Mouse (Mus musculus): Measurements from ENCODE around the gene Odc1. TPM values are rescaled to one million over a fixed set of nuclear protein-coding genes. Genes with fewer than 3 reads are reported as not detected.

Odc1 gene
- total RNA-seq, 2 experiments from 2014 or later, result 70.4 to 71.1 TPM

DNA sequence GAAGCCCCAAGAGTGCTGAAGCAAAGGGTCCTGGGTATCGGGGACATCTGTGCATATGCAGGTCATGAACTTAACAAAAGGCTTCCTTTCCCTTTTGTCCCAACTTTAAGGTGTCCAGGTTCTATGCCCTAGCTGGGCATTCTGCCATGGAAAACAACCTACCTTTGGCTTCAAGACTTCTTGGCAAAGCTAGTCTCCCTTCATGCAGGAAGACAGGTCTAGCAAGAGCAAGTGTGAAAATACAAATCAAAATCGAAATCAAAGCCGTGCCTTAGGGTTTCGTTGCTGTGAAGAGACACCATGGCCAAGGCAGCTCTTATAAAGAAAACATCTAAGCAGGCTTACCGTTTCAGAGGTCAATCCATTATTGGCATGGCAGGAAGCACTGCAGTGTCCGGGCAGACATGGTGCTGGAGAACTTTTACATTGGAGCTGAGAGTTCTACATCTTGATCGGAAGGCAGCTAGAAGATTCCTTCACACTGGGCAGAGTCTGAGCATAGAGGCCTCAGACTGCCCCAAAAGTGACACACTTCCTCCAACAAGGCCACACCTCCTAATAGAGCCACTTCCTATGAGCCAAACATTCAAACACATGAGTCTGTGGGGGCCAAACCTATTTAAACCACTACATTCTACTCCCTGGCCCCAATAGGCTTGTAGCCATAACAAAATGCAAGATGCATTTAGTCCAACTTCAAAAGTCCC, 44.5 kb downstream of the Odc1 start:
- no peak for DNase-seq

GRCm38 (mm10) chr12:17591249-17591648, 46.7 kb downstream of the Odc1 start:
- no peak for DNase-seq

GRCm38 (mm10) chr12:17593956-17594355, 49.4 kb downstream of the Odc1 start:
- DNase-seq, result no peak

DNA sequence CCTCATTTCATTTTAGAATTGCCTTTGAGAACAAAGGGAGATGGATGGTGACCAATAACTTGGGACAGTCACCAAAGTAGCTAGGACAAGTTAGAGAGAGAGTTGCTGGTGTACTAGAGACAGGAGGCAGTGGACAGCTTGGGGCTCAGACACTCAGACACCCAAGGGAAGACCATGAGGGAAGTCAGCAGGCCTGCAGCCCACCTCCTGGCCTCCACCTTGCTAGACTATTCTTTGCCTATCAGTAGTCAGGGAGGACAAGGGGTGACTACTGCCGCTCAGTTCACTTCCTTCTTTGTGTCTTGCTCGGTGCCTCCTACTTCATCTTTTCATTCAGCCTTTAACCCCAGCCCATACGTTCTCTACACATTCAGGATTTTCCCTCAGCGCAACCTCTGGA, 50.1 kb downstream of the Odc1 start:
- no peak for DNase-seq

DNA sequence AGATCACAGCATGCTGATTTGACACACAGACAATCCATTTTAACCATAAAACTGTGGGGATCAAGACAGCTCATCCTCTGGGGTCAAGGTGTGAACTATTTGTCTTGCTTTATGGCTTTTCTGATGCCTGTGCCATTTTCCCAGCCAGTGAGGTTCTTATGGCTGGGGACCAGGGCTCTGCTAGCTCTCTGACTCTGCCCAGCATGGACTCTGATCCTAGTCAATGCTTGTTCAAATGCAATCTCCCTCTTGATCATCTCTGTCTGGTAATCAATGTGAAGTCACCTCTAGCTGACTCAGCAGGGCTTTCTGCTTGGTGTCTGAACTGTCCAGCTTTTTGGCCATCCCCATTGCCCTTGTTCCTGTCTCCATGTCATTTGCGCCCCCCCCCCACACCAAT, 50.6 kb downstream of the Odc1 start:
- no peak for DNase-seq

Other genes starting within 250 kb of the Odc1 start
- gene Atp6v1c2, start 215.4 kb upstream of the Odc1 start, total RNA-seq (2021), result 1 to 10 TPM; 2.8 to 4.2 TPM
- 10 to 100 TPM; 19.7 to 20.9 TPM for gene Nol10, start 196.3 kb upstream of the Odc1 start, total RNA-seq (2021)
- 10 to 100 TPM; 59.3 to 61.3 TPM for gene Hpcal1, start 146.1 kb downstream of the Odc1 start, total RNA-seq (2021)